Mouse (Mus musculus) granulocyte monocyte progenitor cell, adult 5-6 weeks (primary cell): ENCODE measurements at regions not wholly inside any gene's neighbourhood (a gene's known extent, or its start where the extent isn't known, plus 50 kb on each side); places are given as distances from the start of the nearest gene placed in this dataset.

Source experiments
- ATAC-seq: replicated peaks from 2 replicates; pipeline ENCODE4 v1.8.0; 2016; ENCODE audit warnings: mild to moderate bottlenecking, moderate TSS enrichment, inconsistent platforms; ENCODE audit not compliant: poor library complexity, severe bottlenecking

- ATAC-seq, result no peak
Measured at GRCm38 (mm10) chr6:100052406-100052805, 234.9 kb downstream of the Rybp start.

DNA sequence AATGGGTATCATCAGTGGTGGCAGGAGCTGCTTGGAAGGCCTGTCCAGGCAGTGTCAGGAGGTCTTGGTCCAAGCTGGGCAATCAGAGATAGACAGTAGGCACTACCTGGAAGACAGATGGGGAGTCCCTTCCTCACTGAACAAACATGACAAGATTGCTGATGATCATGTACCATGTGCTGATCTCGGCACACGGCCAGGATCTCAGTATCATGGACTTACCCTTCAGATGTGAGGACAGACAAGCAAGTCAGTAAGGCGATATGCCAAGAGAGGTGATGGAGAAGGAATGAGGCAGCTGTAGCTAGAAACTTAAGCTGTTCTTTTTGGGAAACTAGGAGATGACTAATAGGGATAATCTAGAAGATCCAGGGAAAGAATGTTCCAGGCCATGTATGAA, 238.2 kb downstream of the Rybp start:
- no peak for ATAC-seq

DNA sequence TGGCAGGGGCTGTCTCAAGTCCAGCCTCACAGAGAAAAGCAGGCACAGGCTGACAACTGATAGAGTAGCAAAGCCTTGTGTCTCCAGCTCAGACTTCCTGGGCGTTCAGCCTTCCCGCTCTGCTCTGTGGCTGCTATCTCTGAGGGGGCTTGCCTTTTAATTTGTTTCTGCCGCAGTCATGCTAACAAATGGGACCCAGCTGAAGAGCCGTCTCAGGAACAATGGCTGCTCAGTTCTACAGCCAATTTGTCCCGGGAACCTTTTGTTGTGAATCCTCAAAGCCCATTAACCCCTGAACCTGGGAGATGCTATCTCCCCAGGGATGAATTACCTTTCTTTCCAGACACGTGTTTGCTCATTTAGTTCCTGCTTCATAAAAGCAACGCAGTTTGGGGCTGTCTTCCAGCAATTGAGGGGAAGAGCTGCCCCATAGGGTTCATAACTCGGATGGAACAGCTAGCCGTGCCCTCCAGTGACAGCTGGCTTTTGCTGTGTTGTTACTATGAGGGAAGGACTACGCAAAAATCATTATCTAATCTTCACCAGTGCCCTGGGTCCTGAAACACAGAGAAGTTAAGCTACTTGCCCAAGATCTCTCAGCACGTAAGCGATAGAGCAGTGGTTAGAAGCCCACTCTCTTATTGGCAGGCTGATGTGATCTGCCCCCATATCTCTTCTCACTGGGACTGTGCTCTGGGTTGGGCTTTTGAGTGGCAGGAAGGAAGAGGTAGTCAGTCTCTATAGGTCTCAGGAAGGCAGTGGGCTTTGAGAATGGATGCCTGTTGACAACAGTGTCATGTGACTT, 240.9 kb downstream of the Rybp start:
- ATAC-seq, result no peak

DNA sequence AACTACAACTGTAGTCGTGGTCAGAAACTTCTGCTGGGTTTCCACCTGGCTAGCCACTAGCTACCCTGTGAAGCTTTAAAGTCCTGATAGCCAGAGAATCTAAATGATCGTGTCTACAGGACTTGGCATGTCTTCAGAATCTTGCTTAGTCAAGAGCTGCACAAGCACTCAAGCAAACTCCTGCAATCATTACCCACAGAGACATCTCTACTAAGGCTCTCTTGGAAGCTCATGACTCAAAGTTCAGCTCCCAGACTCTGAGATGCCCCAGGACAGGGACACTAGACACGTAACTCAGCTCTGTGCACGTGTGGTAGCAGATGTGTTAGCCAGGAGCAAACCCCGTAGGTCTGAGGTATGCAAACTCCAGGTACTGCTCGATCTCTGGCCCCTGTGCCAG, 242.2 kb downstream of the Rybp start:
- no peak for ATAC-seq

DNA sequence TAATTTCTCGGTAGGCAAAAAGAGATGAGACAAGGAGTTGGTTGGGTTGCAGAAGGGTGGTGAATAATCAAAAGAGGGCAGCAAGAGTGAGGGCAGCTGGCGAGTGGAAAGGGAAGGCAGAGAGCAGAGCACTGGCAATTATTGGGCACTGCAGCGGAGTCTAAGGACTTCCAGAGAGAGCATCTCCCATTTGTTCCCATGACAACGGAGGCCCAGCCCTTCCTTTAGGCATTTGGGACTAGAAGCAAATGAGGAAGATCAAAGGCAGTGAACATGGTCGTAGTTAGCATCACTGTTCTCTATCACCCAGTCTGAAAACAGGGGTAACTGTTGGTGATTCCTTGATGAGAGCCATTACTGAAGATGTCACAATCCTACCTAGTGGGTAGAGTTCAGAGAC, 246.1 kb downstream of the Rybp start:
- ATAC-seq, result no peak

GRCm38 (mm10) chr6:100040459-100040984, 246.8 kb downstream of the Rybp start:
- no peak for ATAC-seq

- ATAC-seq, result no peak
Measured at GRCm38 (mm10) chr6:100032701-100033100, 254.6 kb downstream of the Rybp start.

DNA sequence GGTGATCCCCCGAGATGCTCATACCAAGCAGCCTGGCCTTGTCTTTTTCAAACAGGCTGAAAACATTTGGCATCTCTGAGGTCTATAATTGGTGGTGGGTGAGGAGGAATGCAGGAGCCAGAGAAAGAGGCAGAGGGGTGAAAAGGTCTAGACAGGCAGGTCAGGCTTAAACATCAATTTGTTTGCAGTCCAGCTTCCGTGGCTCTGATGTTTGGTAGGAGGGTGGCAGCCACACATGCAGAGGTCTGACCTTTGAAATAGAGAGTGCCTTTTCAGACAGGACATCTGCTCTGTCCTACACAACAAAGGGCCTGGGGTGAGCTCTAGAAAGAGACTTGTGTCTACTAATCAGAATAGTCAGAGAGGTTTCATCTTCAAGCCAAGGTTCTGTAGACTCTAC, 256.8 kb downstream of the Rybp start:
- no peak for ATAC-seq

- no peak for ATAC-seq
Measured at GRCm38 (mm10) chr6:100030010-100030409, 257.3 kb downstream of the Rybp start.

GRCm38 (mm10) chr6:100027524-100027923, 259.8 kb downstream of the Rybp start:
- ATAC-seq, result no peak

- no peak for ATAC-seq
Measured at GRCm38 (mm10) chr6:100025531-100025951, 261.7 kb downstream of the Rybp start.

DNA sequence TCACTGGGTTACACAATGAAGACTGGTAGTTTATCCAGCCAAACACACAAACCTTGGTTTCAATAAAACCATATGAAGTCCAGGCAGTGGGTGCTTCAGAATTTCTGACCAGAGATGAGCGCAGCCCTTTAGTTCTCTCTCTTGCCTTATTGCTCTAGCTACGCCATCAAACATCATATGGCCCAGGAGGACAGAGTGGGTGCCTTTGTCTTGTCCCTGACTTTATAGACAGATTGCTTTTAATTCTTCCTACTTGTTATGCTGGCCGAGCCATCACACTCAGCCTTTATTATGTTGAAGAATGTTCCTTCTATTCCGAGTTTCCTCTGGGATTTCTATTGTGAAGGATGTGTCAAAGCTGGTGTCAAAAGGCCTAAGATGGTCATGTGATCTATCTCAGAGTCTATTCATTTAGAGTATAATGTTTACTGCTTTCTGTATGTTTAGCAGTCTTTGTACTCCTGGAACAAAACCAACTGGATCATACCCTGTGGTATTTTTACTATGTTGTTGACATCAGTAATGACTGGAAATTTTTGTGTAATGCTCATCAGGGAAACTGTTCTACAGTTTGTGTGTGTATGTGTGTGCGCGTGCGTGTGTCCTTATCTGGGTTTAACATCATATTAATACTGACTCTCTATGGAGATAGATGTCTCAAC, 263.7 kb downstream of the Rybp start:
- ATAC-seq, result no peak

DNA sequence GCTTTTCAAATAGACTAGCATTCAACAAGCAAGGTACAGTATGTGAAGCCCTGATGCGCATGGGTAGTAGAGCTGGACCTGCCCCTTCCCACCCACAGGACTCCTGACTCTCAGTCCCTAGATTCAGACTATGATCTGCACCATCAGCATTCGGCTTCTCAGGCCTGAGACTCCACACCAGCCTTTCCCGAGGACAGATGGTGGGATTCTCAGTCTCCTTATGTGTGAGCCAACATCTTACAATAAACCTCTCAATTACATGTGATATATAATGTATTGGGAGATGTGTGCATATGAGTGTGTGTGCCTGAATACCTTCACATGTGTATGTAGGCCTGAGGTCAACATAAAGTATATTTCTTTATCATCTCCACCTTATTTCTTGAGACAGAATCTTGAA, 268.3 kb downstream of the Rybp start:
- no peak for ATAC-seq

- 0 out of 2 replicates have a peak, but pooled peaks have one; percentile 38 for ATAC-seq
Measured at GRCm38 (mm10) chr6:100013949-100014348, 273.3 kb downstream of the Rybp start.

DNA sequence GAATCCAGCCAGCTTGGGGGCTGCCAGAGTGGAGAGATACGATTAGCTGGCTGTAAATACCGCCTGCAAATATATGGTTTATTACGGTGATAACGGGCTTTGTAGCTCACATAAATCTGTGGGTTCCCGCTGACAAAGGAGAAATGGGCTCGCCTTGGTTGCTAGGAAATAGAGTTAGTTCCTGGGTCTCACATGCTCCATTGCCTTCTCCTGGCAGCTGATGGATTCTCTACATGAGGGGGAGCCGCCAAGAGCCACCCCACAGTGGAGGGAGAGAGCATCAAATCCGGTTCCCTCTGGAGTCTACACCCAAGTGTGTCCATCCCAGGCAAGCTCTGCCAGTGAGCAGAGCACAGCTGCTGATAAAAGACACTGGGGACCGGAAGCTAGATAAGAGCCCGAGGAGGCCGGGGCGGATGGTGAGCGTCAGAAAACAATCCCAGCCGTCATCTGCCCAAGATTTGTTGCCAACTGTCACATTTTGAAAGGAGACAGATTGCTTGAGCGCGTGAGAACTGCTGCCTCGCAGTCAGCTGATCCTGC, 275.7 kb downstream of the Rybp start:
- ATAC-seq, result peak; percentile 60

DNA sequence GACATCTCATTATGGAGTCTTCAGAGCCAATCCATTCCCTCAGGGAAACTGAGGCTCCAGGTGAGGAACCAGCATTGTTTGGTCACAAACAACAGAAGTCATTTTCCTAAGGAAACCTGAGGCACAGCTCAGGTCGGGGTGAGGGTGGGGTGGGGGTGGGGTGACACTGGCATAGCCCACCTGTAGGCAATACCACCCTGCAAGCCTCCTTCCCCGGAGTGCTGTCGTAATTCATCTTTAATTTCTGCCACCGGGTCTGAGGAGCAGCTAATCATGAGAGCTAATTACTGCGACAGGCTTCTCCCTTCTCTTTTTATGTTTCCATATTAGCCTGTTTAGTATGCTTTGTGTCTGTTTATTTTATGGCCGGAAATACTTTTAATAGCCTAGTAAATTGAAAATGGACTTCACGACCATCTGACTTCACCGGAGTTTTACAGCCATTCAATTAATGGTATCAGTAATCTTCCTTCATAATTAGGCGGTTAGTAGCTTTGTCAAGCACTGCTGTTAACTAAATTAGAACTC, 276.3 kb downstream of the Rybp start:
- no peak for ATAC-seq

GRCm38 (mm10) chr6:99999711-100000365, 273.6 kb upstream of the Prok2 start:
- ATAC-seq, result no peak

DNA sequence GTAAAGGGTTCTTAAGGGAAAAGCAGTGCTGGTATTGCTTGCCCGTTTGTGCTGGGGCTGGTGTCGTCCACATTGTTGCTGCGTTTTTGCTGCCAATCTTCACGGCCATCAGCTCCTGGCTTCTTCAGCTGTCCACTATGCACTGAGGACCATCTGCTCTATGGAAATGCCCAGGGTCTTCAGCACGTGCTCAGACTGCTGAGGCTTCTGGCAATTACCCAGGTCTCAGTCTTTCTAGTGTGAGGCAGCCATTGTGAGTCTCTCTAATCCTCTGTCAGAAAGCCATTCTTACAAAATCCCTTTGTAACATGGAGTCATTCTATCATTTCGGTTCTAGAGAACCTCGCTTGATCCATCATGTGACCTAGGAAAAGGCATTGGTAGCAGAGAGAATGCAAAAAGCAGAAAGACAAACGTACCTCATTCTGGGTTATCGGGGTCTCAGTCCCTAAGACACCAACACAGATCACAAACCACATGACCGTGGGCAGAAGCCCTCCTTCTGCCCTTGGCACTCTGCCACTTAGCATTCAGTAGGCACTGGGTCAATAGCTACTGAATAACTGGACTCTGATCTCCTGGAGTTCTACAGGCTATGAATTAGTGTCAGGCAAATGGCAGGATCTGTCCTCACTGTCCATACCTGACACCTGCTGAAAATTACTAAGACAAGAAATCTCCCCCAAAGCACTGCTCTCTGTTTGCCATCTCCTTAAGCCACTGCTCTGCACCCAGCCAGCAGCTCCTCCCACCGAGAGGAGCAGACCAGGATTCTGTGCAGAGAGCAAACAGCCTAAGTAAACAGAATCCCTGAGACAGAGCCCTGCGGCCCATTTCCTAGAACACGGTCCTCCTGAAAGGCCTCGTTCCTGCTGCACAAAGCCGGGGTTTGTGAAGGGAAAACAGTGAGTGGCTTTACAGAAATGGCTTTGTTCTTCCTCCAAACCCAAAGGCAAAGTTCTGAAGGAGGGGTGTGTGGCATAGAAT, 270.1 kb upstream of the Prok2 start:
- no peak for ATAC-seq

- ATAC-seq, result no peak
Measured at GRCm38 (mm10) chr6:99994026-99994425, 267.8 kb upstream of the Prok2 start.
